8 mouse cellular contexts compared by ENCODE assay signal in genomic region chr7:30421175-30421889, GRCm38 (mm10). TPM values are rescaled to one million over a fixed set of nuclear protein-coding genes. Genes with fewer than 3 reads are reported as not detected.
DNase-seq lines count a peak whose midpoint lies in the region; ATAC-seq and TF ChIP-seq lines count a peak whose summit lies in the region.

Gene Nfkbid, plus strand, starts transcription at chr7:30421732.

- WGBS in neural tube, embryonic 11.5 days, result 10% methylated on average over 31 of the region's 31 CpGs

- peak within 1 kb of the TSS; percentile 99 for H3K4me2 ChIP-seq in neural tube, embryonic 11.5 days (ENCODE audit: low read depth)

- peaks cover 4% of the 10 kb centered on the region; the same call in 1 of the 2 replicates for H3K27me3 ChIP-seq in neural tube, embryonic 11.5 days (ENCODE audit: control insufficient read depth, insufficient read depth, low read length)

- DNase-seq in B cell, adult 2 months, result peak; percentile 94 to 95
- peak; percentile 80 for DNase-seq in T-cell, adult 2 months (ENCODE audit: low spot score)
- DNase-seq in heart, adult 8-10 months (ENCODE audit: low spot score), result peak; percentile 70
- peak; percentile 76 for DNase-seq in kidney, adult 18-20 months
- DNase-seq in lung, adult 18-20 months, result peak; percentile 81 to 85
- peak; percentile 49 for DNase-seq in neural tube, embryonic 11.5 days (ENCODE audit: low spot score)
- DNase-seq in thymus, postnatal 0 days (ENCODE audit: low spot score), result peak; percentile 92

- no peak for TF ChIP-seq CTCF in cortical plate, adult 2 months (IDR thresholded peaks at IDR 0.05; ENCODE audit: extremely low read depth, insufficient read depth, low read length)

- no peaks in the 10 kb centered on the region for H3K36me3 ChIP-seq in neural tube, embryonic 11.5 days (ENCODE audit: control insufficient read depth, insufficient read depth, low read length)

- H3K4me1 ChIP-seq in cortical plate, adult 2 months (ENCODE audit: control insufficient read depth, insufficient read depth, low read length), result no peaks in the 10 kb centered on the region
- peaks cover 7% of the 10 kb centered on the region; the same call in 1 of the 2 replicates for H3K4me1 ChIP-seq in neural tube, embryonic 11.5 days (ENCODE audit: control insufficient read depth, insufficient read depth, low read length)

- TF ChIP-seq POLR2A in cortical plate, adult 2 months (IDR thresholded peaks at IDR 0.05; ENCODE audit: extremely low read depth, insufficient read depth, low read length), result no peak

- H3K9me3 ChIP-seq in neural tube, embryonic 11.5 days (ENCODE audit: control insufficient read depth, low read length), result no peaks in the 10 kb centered on the region

- no peak; the same call in 1 of the 2 replicates for ATAC-seq in neural tube, embryonic 11.5 days (ENCODE audit: insufficient read depth, low FRiP score, low TSS enrichment)

- H3K27ac ChIP-seq in cortical plate, adult 2 months (ENCODE audit: insufficient read depth, low read length), result peak within 1 kb of the TSS; percentile 68
- no peak within 1 kb of the TSS for H3K27ac ChIP-seq in neural tube, embryonic 11.5 days (ENCODE audit: low read depth, low read length)

- H3K9ac ChIP-seq in neural tube, embryonic 11.5 days (ENCODE audit: low read length), result peak within 1 kb of the TSS; percentile 62

- peak within 1 kb of the TSS; percentile 70 for H3K4me3 ChIP-seq in cortical plate, adult 2 months (ENCODE audit: insufficient read depth, low read length)
- peak within 1 kb of the TSS; percentile 55 for H3K4me3 ChIP-seq in neural tube, embryonic 11.5 days (ENCODE audit: low read depth, low read length)

RNA-seq across cellular contexts. Expression of gene Nfkbid, which starts in this region (rescaled TPM):
- polyA plus RNA-seq in cortical plate, adult 2 months (2012; rRNA removed), result 4.4 and 5.7 TPM in 2 replicates
- under 1 TPM in 3 of 4 experiments, not detected in 1; 0.12 to 0.46 (median 0.28) TPM for total RNA-seq in heart, adult 8-10 months (2022)
- 0.84 and 0.99 TPM in 2 replicates for polyA plus RNA-seq in neural tube, embryonic 11.5 days (2014; fragmentation: Nextera tagmentation; extraction: Ambion mirVana)
- polyA plus RNA-seq in thymus, postnatal 0 days (2015; fragmentation: Nextera tagmentation; extraction: Ambion mirVana), result 20.2 and 20.3 TPM in 2 replicates

Comparison
In these comparisons a context has a peak if more than half of its experiments do, and no peak if none do; other contexts are left out.
1. Peak in DNase-seq in heart, adult 8-10 months; RNA of the gene not detected or under 1 TPM.
2. Peak in DNase-seq, H3K4me3 ChIP-seq, H3K9ac ChIP-seq and H3K4me2 ChIP-seq in neural tube, embryonic 11.5 days; RNA of the gene not detected or under 1 TPM.